Mouse (Mus musculus): ENCODE data around the gene Rab11fip5.

DNA sequence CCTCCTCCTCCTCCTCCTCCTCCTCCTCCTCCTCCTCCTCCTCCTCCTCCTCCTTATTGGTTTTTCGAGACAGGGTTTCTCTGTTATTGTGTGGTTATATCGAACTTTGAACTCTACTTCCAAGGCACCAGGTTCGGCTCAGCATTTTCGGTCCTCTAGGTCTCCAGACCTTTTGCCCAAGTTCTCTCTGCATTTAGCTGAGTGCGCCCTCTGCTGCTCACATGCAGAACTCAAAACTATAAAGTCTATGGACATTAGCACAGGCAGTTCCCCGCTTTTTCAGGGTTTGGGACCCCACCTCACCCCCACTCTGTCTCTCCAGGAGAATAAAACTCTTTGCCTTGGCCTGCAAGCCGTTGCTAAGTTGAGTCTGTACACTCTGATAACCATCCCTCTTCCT, 17.4 kb upstream of the Rab11fip5 start:
- TF ChIP-seq CTCF (IDR thresholded peaks at IDR 0.05; ENCODE audit: insufficient read depth, low read depth, low read length) (no peak), POLR2A (IDR thresholded peaks at IDR 0.05; ENCODE audit: insufficient read depth, low read depth, low read length) (no peak)
